Mouse (Mus musculus) hematopoietic stem cell, adult 5-6 weeks (primary cell): ENCODE results near the gene Nrgn. TPM values are rescaled to one million over a fixed set of nuclear protein-coding genes. Genes with fewer than 3 reads are reported as not detected.

Experiments used
- ATAC-seq, 2 experiments: fragments of 125-278 bp in 1 of 2; replicated peaks in 1 of 2; 2 replicates each; pipeline ENCODE4 v1.8.0; 2016 to 2017; ENCODE audit warnings: inconsistent platforms in 2 of 2, mild to moderate bottlenecking in 2 of 2, moderate number of reproducible peaks in 2 of 2, low read depth in 1 of 2, moderate TSS enrichment in 1 of 2; ENCODE audit not compliant: low FRiP score in 2 of 2, poor library complexity in 2 of 2, severe bottlenecking in 2 of 2, insufficient read depth in 1 of 2, low TSS enrichment in 1 of 2
- total RNA-seq: library from RNA; stranded (forward); fragments of 172-1452, 232-1000 nt; gene quantifications from 2 replicates; pipeline ENCODE4 v1.2.3, GENCODE M21; 2017

Gene Nrgn
- total RNA-seq = 24.4 and 42.0 TPM in 2 replicates

DNA sequence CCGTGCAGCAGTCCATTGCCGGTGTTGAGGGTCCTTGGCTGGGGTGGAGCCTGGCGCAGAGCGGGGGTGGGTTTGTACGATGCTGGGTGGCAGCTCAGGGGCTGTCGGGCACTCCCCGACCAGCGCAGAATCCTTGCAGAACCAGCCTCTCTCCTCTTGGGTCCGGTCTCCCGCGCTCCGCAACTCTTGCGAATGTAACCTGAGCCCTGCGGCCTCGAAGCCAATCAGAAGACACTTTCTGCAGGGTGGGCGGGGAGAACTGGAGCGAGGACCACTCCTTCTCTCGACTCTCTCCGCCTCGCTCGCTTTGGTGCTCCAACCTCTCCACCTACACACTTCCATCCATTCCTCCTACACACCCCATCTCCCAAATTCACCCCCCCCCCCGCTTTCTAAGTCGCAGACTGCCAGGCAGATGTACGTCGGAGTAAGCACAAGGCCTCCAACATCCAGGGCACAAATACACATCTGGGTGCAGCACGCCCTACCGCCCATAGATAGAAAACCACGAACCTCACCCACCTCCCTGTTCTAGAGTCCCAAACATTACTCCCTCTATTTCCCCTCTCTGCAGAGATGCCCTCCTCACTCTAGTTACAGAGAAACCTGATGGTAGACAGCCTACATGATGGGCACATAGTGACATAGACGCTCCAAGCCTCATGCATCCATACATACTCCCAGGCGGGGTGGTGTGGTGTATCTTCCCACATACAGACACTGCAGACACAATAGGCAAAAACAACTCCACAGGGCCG lies at the start of gene Nrgn:
TSS of gene Nrgn (minus strand) at position 369 of the 758 bp plus-strand sequence.
- ATAC-seq = peak; percentile 87

- no peak for ATAC-seq
These were observed 48.0 kb upstream of the Nrgn start for GRCm38 (mm10) chr9:37600538-37601205.

GRCm38 (mm10) chr9:37598637-37599036 lies 45.9 kb upstream of the Nrgn start:
- ATAC-seq = peak; percentile 42 to 58; a peak in 3 of 4 replicates

GRCm38 (mm10) chr9:37595570-37595969 lies 42.9 kb upstream of the Nrgn start:
- ATAC-seq = no peak

DNA sequence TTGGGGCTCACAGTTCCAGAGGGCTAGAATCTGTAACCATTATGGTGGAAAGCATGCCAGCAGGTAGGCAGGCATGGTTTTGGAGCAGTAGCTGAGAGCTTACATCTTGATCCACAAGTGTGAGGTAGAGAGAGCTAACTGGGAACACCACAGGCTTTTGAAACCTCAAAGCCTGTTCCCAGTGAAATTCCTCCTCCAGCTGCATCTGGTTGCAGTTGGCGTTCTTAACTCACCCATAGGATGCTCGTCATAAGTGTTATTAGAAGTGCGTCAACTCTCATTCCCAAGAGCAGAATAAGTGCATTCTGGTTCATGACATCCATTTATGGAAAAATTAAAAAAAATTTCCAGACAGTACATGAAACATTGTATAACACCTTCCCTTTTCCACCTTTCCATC lies 41.0 kb upstream of the Nrgn start:
- ATAC-seq = no peak

DNA sequence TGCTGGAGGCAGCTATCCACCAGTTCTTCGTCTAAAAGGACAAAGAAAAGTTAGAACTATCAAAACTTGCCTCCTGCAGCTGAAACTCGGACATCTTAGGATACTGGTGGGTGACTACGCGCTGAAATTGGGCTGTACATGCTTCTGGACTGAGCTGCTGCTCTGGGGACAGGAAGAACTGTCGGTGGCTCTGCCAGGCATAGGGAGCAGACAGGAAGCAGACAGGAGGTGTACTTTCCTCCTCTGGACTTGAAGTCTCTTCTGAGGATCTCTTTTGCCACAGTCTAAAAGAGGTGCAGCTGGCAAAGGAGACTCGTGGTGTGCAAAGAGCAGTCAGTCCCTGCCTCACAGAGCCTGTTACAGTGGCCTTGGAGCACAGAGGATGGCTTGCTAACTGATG lies 39.9 kb upstream of the Nrgn start:
- ATAC-seq = peak; percentile 37 to 56; a peak in 1 of 4 replicates

DNA sequence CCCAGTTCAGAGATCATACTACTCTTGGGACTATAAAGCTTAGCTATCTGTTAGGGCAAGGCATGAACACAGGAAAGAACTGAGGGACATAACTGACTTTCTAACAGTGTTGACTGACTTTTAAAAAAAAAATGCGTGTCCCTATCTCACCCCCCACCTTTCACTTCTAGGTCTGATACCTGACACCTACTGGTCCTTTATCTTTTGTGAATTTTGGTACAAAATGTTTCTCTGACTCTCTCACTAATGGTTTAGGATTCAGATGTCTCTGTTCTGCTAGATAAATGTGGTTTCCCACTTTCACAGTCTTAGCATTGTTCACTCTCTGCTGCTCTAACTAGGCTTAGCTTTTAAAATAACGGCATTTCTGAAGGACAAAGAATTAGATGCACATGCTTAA lies 39.3 kb upstream of the Nrgn start:
- no peak for ATAC-seq

- ATAC-seq = no peak
These were observed 37.7 kb upstream of the Nrgn start for GRCm38 (mm10) chr9:37590381-37590780.

DNA sequence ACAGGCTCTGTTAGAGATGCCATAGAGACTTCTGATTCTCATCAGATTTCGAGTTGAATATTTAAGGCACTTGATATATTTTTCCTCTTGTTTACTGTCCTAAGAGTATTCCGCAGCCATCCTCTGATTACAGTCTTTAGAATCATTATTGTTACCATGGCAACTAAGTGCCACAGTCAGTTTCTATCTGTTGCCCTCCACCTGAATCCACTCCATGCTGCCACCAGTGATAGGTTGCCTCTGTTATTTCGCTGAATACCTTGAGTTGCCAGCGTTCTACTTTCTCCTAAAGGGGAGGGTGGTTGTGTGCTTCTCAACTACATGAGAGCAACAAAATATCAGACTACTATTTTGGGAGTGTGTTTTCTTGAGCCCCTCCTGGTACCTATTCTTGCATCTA lies 34.0 kb upstream of the Nrgn start:
- ATAC-seq = no peak

GRCm38 (mm10) chr9:37583594-37583993 lies 30.9 kb upstream of the Nrgn start:
- no peak for ATAC-seq

DNA sequence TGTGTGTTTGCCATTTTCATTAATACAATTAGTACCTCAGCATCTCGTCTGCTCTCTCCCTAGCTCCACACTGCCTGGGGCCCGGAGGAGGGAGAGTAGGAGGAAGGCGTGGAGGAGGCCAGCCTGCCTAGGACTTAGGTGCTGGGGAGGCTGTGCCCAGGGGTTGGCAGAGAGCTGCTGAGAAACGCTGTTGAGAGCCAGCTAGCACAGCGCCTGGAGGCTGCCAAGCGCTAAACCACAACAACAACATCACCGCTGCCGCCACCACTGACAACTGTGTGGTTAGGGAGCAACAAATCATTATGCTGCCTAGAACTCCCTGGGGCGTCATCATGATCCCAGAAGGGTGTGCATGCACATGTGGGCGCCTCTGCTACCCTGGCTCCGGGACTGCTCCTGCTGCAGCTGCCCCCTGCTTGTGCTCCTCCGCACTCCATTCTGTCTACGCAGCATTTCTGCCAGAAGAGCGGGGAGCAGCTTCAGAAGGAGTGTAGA lies 23.8 kb upstream of the Nrgn start:
- ATAC-seq = peak; percentile 96 to 97

DNA sequence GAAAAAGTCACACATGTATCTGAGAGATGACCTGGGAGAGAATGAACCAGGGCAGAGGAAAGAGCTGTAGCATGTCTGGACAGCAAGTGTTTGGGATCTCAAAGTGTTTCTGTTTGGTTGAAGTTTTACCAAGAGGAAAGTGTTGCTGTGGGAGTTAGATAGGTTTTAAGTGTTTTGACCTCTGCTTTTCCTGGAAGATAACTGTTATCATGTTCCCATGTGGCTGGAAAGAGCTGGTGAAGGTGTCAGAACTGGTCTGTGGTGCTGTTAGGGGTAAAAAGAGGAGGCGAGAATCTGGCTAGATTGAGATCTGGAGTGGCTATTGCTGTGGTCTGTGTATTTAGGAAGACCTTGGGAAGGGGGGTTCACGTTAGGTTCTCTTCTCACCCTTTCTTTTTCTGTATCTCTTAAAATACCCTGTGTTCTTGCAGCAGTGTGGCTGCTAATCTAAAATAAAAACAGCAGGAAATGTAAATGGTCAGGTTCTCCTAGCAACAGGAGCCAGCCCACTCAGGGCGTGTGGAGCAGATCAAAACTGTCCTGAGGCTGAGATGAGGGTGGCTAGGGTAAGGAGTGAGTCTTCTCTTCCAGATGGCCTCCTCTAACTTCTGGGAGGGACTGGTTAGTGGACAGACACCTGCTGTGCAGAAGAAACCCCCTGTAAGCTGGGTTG lies 19.6 kb upstream of the Nrgn start:
- no peak for ATAC-seq

GRCm38 (mm10) chr9:37569231-37569835 lies 16.6 kb upstream of the Nrgn start:
- no peak for ATAC-seq

DNA sequence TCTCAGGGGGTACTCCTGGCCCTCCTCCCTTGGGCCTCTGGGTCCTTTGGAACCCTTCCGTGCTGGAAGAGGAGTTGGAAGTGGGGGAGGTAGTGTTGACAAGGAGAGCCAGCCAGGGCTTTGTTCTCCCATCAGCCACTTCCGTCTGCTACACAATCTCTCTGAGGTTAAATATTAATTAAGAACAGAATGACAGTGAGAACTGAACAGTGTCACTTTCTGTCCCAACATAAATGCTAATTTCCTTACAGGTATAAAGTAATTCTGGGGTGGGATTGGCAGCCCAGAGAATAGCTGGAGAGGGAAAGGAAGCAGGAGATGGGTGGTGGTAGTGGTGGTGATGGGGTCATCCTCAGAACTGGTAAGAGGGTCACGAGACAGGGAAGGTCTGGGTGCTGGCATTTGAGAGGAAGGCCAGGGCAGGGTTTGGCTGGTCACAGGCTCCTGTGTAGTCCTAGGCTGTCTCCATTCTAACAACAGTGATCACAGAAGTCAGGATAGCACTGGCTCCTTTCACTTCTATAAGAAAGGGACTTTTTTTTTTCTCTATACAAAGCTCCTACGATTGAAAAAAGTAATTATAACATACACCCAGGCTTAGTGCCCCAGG lies 16.0 kb upstream of the Nrgn start:
- no peak for ATAC-seq

GRCm38 (mm10) chr9:37567892-37568604 lies 15.3 kb upstream of the Nrgn start:
- ATAC-seq = peak; percentile 70 to 76

- ATAC-seq = no peak
These were observed 14.8 kb upstream of the Nrgn start for GRCm38 (mm10) chr9:37567454-37567853.

DNA sequence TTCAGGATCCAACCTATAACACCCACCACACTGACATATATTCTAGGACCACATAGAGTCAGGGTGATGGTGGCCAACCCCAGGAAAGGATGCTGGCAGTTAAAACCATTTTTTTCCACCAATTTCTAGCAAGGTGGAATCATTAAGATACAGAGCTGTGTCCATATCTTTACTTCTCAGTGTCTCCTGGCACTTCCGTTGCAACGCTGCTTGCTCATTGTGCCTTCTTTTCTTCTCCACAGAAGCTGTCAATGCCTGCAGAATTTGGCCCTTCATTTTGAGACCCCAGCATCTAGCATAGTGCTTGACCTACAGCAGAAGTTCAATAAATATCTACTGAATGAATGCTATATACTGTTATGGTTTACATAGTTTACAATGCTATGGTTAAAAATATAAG lies 14.3 kb upstream of the Nrgn start:
- ATAC-seq = no peak
